Mouse (Mus musculus): ENCODE data around the gene Rgs6.

Rgs6 gene

DNA sequence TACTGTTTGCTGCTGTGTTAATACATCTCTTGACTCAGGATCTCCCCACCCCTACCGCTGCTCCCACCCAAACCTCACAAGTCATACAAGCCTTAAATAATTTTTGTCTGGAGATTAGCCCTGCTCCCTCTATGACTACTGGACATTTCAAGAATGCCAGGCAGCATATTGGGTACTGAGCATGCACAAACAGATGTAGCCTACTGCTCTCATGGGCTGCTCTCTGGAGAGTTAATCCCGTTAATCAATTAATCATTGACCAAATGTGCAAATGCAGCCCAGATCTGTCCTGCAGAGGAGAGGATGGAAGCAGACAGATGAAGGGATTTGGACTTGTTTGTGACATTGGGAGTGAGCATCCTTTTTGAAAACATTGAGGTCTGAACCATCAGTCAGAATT is at the start of gene Rgs6:
Rgs6 (plus strand) TSS at position 276 of the 400 bp plus-strand sequence.
- no peak for DNase-seq (ENCODE audit: low read depth, low spot score)

DNA sequence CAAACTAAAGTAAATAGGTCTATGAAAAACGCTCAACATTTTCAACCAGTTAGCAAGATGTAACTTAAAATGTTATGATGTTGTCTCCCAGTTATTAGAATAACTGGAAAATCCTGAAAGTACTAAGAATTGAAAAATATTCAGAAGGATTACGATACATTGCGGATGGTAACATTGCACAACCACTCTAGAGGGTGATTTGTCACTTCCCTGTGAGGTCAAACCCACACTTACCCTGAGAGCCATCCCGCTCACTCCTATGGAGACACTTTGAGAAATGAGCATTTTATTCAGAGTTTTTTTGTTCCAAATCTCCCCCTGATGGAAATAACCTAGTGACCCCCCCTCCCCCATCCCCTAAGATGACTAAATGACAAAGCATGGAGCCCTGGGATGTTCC is 41.0 kb upstream of the Rgs6 start:
- DNase-seq (ENCODE audit: low read depth, low spot score) = no peak

DNA sequence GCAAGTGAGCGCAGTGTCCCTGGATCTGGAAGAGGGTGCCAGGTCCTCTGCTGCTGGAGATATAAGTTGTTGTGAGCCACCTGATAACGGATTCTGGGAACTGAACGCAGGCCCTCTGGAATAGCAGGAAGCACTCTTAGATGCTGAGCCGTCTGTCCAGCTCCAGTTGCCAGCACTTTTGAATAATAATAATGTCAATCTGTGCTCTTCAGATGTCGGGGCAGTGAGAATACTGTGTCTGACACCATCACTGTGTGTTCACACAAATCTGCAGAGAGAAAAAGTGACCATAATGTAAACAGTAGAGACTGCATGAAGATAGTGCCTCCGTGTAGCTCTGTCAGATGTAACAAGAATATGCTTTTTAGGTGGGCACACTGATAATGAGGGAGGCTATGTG is 38.9 kb upstream of the Rgs6 start:
- DNase-seq (ENCODE audit: low read depth, low spot score) = no peak

- DNase-seq (ENCODE audit: low read depth, low spot score) = no peak
Measured at GRCm38 (mm10) chr12:82550076-82550475, 38.0 kb upstream of the Rgs6 start.

- DNase-seq (ENCODE audit: low read depth, low spot score) = no peak
Measured at GRCm38 (mm10) chr12:82552376-82552775, 35.7 kb upstream of the Rgs6 start.

- DNase-seq (ENCODE audit: low read depth, low spot score) = peak; percentile 83
Measured at GRCm38 (mm10) chr12:82562916-82563315, 25.2 kb upstream of the Rgs6 start.

DNA sequence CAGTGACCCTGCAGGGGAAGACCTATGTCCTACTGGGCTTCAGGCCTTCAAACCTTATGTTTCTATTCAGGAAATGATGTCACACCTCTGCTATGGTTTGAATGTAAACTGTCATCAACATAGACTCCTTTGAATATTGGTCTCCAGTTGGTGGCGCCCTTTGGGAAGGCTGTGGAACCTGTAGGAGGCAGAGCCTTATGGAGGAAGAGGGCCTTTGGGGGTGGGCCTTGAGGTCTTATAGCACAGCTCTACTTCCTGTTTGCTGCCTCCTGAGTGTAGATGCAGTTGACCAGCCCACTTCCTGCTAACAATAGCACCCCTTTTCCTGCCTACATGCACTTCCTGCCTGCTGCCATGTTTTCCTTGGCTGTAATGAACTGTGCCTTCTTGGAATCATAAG is 19.7 kb upstream of the Rgs6 start:
- DNase-seq (ENCODE audit: low read depth, low spot score) = peak; percentile 35

DNA sequence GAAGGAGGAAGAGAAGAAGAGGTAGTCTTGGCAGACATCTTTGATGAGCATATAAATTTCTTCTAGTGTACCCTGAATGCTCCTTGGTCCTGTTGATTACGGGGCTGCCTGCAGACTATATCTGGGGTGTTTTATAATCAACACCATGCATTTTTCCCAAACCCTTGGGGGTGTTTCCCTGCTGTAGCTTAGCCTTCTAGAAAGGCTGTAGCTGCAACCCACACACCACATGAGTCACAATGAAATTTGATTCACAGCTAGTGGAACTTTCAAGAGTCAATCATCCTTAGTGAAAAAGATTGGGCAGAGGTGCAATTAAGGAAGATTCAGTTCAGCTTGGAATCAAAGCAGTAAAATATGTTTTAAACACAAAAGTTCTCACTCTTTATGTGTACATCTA is 15.4 kb upstream of the Rgs6 start:
- no peak for DNase-seq (ENCODE audit: low read depth, low spot score)

DNA sequence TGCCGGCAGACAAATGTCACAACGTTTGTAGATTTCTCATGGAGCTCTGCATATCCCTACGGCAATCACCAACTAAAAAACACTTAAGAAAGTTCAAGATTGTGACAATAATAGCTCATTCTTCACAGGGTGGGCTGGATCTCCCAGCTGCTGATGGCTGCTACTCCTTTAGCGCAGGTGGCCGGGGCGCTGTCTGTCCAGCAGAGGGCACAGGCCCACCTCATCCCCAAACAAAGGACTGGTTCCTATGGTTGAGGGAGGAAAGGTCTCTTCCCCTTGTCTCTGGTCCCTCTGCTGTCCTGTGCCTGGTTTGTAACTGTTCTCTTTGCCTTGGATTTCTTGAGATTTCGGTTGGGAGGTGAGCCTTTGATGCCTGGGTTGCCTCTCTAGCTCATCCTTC is 1.5 kb upstream of the Rgs6 start:
- DNase-seq (ENCODE audit: low read depth, low spot score) = no peak

- peak; percentile 18 for DNase-seq (ENCODE audit: low read depth, low spot score)
Measured at GRCm38 (mm10) chr12:82587348-82587895, 670 bp upstream of the Rgs6 start.

- DNase-seq (ENCODE audit: low read depth, low spot score) = no peak
Measured at GRCm38 (mm10) chr12:82588846-82589630, 946 bp downstream of the Rgs6 start.

GRCm38 (mm10) chr12:82599011-82599410 is 10.9 kb downstream of the Rgs6 start:
- no peak for DNase-seq (ENCODE audit: low read depth, low spot score)

- DNase-seq (ENCODE audit: low read depth, low spot score) = no peak
Measured at GRCm38 (mm10) chr12:82600406-82600805, 12.3 kb downstream of the Rgs6 start.

DNA sequence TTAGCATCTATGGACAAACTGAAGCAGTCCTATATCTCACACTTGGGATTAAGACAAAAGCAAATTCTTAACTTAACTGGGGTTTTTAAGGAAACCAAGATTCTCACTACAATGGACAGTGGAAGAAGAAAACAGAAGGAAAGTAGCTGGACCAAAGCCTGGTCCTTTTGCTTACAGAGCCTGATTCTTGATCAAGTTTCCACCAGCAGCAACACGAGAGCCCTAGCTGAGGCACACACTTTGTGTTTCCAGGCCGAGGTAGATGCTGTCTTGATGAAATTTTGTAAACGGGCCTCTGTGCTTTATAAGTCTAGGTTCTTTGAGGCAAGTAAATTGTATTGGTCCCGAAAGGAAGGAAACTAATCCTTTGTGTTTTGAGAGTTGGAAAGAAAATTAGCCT is 14.7 kb downstream of the Rgs6 start:
- DNase-seq (ENCODE audit: low read depth, low spot score) = no peak

GRCm38 (mm10) chr12:82603308-82603707 is 15.2 kb downstream of the Rgs6 start:
- no peak for DNase-seq (ENCODE audit: low read depth, low spot score)

- DNase-seq (ENCODE audit: low read depth, low spot score) = peak; percentile 22
Measured at GRCm38 (mm10) chr12:82603979-82604378, 15.9 kb downstream of the Rgs6 start.

DNA sequence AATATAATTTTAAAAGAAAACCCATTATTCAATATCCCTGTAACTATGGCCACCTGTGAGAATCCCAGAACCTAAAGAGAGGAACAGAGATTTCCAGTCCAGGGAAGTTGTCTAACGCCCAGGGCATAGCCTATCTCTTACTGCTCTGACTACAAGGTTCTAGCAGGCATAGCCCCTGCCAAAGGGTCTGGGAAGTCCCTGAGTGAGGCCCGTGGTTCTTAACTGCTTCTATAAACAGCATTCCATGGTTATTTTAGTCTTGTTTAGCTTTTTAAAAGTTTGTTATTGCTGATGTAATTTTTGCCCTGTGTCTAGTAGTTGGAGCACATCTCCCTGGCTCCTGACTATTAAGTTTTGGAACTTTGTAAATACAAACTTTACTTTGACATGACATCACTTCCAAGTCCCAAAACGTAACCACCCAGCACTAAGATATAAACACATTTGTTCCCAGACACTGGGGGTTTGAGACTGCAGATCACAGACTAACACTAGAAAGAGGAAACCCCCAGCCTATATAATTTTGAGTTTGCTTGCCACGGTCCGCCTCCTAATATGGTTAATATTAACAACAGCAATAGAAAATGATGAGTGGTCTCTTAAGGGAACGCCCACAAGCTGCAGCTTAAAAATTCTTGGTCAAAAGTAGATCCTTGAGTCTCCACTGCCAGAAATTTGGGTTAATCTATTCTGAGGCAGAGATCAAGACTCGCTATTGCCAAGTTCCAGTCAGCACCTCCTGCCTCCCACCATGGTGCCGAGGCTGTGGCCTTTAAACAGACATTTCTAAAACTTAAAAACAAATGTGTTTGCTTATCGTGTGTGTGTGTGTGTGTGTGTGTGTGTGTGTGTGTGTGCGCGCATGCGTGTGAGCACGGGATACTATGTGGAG is 24.9 kb downstream of the Rgs6 start:
- DNase-seq (ENCODE audit: low read depth, low spot score) = no peak

DNA sequence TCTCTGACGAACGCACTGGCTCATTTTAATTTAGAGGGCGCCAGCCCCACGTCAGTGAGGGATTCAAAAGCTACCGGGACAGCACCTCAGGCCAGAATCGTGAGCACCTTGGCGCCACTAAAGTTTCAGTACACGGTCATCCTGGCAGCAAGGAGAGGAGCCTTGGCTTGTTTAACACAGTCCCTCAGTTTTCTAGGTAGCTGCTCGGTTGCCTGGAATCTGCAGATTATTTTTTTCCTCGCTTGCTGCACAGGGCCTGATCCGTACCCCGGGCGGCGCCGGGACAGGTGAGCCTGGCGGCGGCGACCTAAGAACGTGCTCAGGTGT is 28.4 kb downstream of the Rgs6 start:
- DNase-seq (ENCODE audit: low read depth, low spot score) = no peak

DNA sequence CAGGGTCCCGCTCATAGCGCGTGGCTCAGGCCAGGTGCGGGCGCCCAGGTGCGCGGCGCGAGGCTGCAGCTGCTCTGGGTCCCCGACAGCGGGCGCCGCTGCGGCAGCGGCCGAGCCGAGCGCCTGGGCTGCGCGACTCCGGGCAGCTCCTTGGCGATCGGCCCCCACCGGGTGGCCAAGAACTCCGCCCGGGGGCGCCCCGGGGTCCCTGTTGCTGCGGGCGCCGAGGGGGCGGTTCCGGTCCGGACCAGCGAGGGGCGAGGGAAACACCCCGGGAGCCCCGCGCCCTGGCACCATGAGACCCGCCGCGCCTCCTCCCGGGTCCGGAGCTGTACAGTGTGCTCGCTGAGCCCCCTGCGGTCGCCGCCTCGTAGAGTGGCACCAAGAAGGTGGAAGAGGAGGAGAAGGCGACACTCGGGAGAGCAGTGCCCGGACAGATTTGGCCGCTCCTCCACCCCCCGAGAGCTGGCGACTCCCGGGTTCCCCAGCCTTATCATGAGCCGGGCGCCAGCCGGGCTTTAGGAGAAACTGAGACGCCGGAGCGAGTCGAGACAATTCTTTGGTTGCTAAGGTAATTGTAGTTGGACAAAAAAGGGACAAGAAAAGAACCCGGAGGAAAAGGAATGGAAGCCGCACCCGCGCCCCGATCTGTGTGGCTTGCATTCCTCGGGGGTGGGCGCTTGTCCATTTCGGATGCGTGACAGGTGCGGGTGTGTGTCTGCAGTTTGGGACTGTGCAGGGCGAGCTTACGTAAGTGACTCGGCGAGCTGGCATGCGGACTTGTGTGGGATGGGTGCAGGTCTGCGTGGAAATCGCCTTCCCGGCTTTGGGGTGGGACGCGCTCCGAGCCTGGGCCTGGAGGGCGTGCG is 29.0 kb downstream of the Rgs6 start:
- DNase-seq (ENCODE audit: low read depth, low spot score) = peak; percentile 68

GRCm38 (mm10) chr12:82617682-82618370 is 29.7 kb downstream of the Rgs6 start:
- no peak for DNase-seq (ENCODE audit: low read depth, low spot score)

DNA sequence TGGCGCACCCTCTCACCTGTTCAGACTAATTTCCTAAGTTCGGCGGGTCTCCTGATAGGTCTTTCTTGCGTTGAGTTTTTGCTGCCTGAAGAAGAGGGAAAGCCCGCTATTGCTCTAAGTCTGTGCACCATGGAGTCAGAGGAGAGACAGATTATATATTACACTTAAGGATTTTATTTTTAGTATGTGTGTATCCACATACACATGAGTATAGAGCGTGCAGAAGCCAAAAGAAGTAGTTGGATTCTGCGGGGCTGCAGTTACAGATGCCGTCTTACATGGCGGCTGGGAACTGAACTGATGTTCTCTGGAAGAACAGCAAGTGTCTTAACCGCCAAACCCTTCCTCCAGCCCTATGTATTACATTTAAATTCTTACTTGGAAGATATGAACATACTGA is 52.3 kb downstream of the Rgs6 start:
- peak; percentile 42 for DNase-seq (ENCODE audit: low read depth, low spot score)
